ENCODE assay signal across 19 mouse cellular contexts in the genomic region with DNA sequence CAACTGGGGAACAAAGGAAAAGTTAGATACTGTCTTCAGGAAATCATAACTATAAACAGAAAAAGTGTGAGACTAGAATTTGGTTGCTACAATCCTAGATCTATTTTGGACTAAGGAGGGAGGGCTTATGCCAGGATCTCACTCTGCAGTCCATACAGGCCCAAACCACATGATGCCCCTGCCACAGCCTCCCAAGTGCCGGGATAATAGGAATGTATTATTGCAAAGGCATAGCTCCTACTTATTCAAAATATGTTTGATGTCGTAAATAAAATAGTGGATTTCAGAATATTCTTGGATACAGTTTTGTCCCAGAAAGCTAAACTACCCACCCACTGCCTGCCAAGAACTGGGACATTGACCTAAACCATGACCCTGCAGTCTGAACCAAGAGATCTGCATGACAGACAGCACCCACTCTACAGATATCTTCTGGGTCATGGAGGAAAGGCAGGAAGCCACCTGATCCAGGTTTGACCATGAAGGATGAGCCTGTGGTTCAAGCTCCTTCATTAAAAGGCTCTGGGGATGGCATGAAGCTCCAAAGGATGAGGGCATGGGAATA. TPM values are rescaled to one million over a fixed set of nuclear protein-coding genes. Genes with fewer than 3 reads are reported as not detected.
DNase-seq lines count a peak whose midpoint lies in the region; ATAC-seq and TF ChIP-seq lines count a peak whose summit lies in the region.
"Had no signal": no experiment of that assay in that cellular context is flagged by ENCODE, and none has a peak within 500 bp of the region (broad histone marks: within the 10 kb centered on the region; RNA-seq: fewer than 3 reads in every experiment).

No protein-coding gene starts in this region.

- WGBS in liver, adult 2 months = 21% methylated on average over 2 of the region's 2 CpGs
- WGBS in liver, embryonic 12.5 days (ENCODE audit: insufficient replicate concordance) = 70% methylated on average over 2 of the region's 2 CpGs
- WGBS in lung, postnatal 0 days = 65% methylated on average over 2 of the region's 2 CpGs
- 89% methylated on average over 2 of the region's 2 CpGs for WGBS in small intestine, adult 2 months

- no peak for TF ChIP-seq EP300 in lung, postnatal 0 days (IDR thresholded peaks at IDR 0.05)

- H3K27ac ChIP-seq in liver, adult 2 months (replicated peaks; ENCODE audit: insufficient read depth, low read depth, low read length) = no peak overlapping the region; the same call in 1 of the 2 replicates
- no peak overlapping the region for H3K27ac ChIP-seq in liver, embryonic 12.5 days
- 0 out of 2 replicates have a peak overlapping the region, but pooled peaks have one; percentile 15 for H3K27ac ChIP-seq in lung, postnatal 0 days (ENCODE audit: low read length)
- H3K27ac ChIP-seq in small intestine, adult 2 months (ENCODE audit: insufficient read depth, low read depth, low read length) = peak overlapping the region; percentile 14; the same call in 1 of the 2 replicates
- no peak overlapping the region for H3K27ac ChIP-seq in gastrocnemius, adult 2 months
- H3K27ac ChIP-seq: embryonic facial prominence, embryonic 10.5 days; embryonic facial prominence, embryonic 12.5 days; forebrain, embryonic 13.5 days; forebrain, embryonic 15.5 days had no signal

- no peaks in the 10 kb centered on the region for H3K9me3 ChIP-seq in liver, embryonic 12.5 days (replicated peaks)
- no peaks in the 10 kb centered on the region for H3K9me3 ChIP-seq in lung, postnatal 0 days (ENCODE audit: low read length)
- H3K9me3 ChIP-seq: embryonic facial prominence, embryonic 10.5 days; embryonic facial prominence, embryonic 12.5 days; forebrain, embryonic 13.5 days; forebrain, embryonic 15.5 days had no signal

- H3K27me3 ChIP-seq in liver, adult 2 months (ENCODE audit: control insufficient read depth, insufficient read depth, low read length) = no peaks in the 10 kb centered on the region
- H3K27me3 ChIP-seq in liver, embryonic 12.5 days (replicated peaks) = no peaks in the 10 kb centered on the region
- no peaks in the 10 kb centered on the region for H3K27me3 ChIP-seq in lung, postnatal 0 days (replicated peaks; ENCODE audit: insufficient read depth, low read length)
- H3K27me3 ChIP-seq in small intestine, adult 2 months (ENCODE audit: control insufficient read depth, insufficient read depth, low read length) = no peaks in the 10 kb centered on the region
- H3K27me3 ChIP-seq: embryonic facial prominence, embryonic 12.5 days; forebrain, embryonic 13.5 days; forebrain, embryonic 15.5 days had no signal

- H3K79me2 ChIP-seq in liver, adult 2 months (ENCODE audit: control insufficient read depth, insufficient read depth, low read length) = peaks cover 31% of the 10 kb centered on the region; the same call in 1 of the 2 replicates

- H3K36me3 ChIP-seq in liver, adult 2 months (ENCODE audit: control insufficient read depth, insufficient read depth, low read length) = peaks cover 5% of the 10 kb centered on the region; the same call in 1 of the 2 replicates
- H3K36me3 ChIP-seq in liver, embryonic 12.5 days = peaks cover 6% of the 10 kb centered on the region
- no peaks in the 10 kb centered on the region for H3K36me3 ChIP-seq in lung, postnatal 0 days (ENCODE audit: insufficient read depth, low read length)
- no peaks in the 10 kb centered on the region for H3K36me3 ChIP-seq in small intestine, adult 2 months (ENCODE audit: control insufficient read depth, insufficient read depth, low read length)

- peak; percentile 81 for DNase-seq in liver, adult 2 months (ENCODE audit: extremely low read depth, low read depth, low spot score)
- DNase-seq in lung, postnatal 0 days (ENCODE audit: low spot score) = peak; percentile 56
- no peak for DNase-seq in lung, postnatal 14 days
- peak; percentile 42 for DNase-seq in adipocyte (ENCODE audit: low spot score)
- DNase-seq in gastrocnemius, adult 2 months = no peak
- DNase-seq: adrenal gland, adult 8-10 months; adrenal gland, postnatal 14 days; adrenal gland, postnatal 36 days; cerebellum, adult 11-12 months; cerebellum, adult 2 months; cerebellum, adult 9-10 months; cerebellum, postnatal 10 days had no signal

- no peak overlapping the region for H3K4me2 ChIP-seq in liver, embryonic 12.5 days
- no peak overlapping the region for H3K4me2 ChIP-seq in lung, postnatal 0 days (replicated peaks; ENCODE audit: low read depth, low read length)
- H3K4me2 ChIP-seq: embryonic facial prominence, embryonic 12.5 days; forebrain, embryonic 13.5 days; forebrain, embryonic 15.5 days had no signal

- H3K4me3 ChIP-seq in liver, adult 2 months (ENCODE audit: insufficient read depth, low read depth, low read length) = no peak overlapping the region
- H3K4me3 ChIP-seq in liver, embryonic 12.5 days = no peak overlapping the region
- no peak overlapping the region for H3K4me3 ChIP-seq in lung, postnatal 0 days (ENCODE audit: low read depth, low read length)
- H3K4me3 ChIP-seq in small intestine, adult 2 months (ENCODE audit: low read depth, low read length) = no peak overlapping the region
- H3K4me3 ChIP-seq in gastrocnemius, adult 2 months = no peak overlapping the region
- H3K4me3 ChIP-seq: embryonic facial prominence, embryonic 10.5 days; embryonic facial prominence, embryonic 12.5 days; forebrain, embryonic 13.5 days; forebrain, embryonic 15.5 days had no signal

- intact Hi-C loops in gastrocnemius, adult 2 months (cut with DNase I) = no loop called here

- TF ChIP-seq CTCF in liver, adult 2 months (IDR thresholded peaks at IDR 0.05; ENCODE audit: low read depth, low read length) = no peak
- no peak for TF ChIP-seq CTCF in lung, postnatal 0 days (IDR thresholded peaks at IDR 0.05)
- no peak for TF ChIP-seq CTCF in small intestine, adult 2 months (IDR thresholded peaks at IDR 0.05; ENCODE audit: extremely low read depth, insufficient read length, insufficient replicate concordance, low read depth, low read length)
- no peak for TF ChIP-seq CTCF in gastrocnemius, adult 2 months (IDR thresholded peaks at IDR 0.05)

- ATAC-seq in liver, embryonic 12.5 days = no peak
- peak; percentile 76 for ATAC-seq in lung, postnatal 0 days
- ATAC-seq: forebrain, embryonic 13.5 days; forebrain, embryonic 15.5 days had no signal

- TF ChIP-seq POLR2A in liver, adult 2 months (IDR thresholded peaks at IDR 0.05; ENCODE audit: extremely low read depth, insufficient read depth, low read length) = no peak
- no peak for TF ChIP-seq POLR2A in small intestine, adult 2 months (IDR thresholded peaks at IDR 0.05; ENCODE audit: low read depth, low read length)

- H3K4me1 ChIP-seq in liver, adult 2 months (ENCODE audit: control insufficient read depth, insufficient read depth, low read length) = peaks cover 34% of the 10 kb centered on the region
- H3K4me1 ChIP-seq in liver, embryonic 12.5 days = peaks cover 26% of the 10 kb centered on the region
- H3K4me1 ChIP-seq in lung, postnatal 0 days (ENCODE audit: insufficient read depth, low read depth, low read length) = no peaks in the 10 kb centered on the region
- H3K4me1 ChIP-seq in small intestine, adult 2 months (ENCODE audit: control insufficient read depth, insufficient read depth, insufficient read length, low read length) = peaks cover 44% of the 10 kb centered on the region
- H3K4me1 ChIP-seq: embryonic facial prominence, embryonic 12.5 days had no signal

- H3K9ac ChIP-seq in liver, adult 2 months (ENCODE audit: low read depth, low read length) = no peak overlapping the region
- H3K9ac ChIP-seq in liver, embryonic 12.5 days = no peak overlapping the region
- no peak overlapping the region for H3K9ac ChIP-seq in lung, postnatal 0 days (replicated peaks; ENCODE audit: low read depth)
- H3K9ac ChIP-seq: embryonic facial prominence, embryonic 12.5 days; forebrain, embryonic 13.5 days; forebrain, embryonic 15.5 days had no signal

RNA-seq across cellular contexts. Expression of a gene that starts 24.2 kb away (rescaled TPM):
- total RNA-seq in liver, adult 2 months (2014; rRNA removed) = 132 and 161 TPM in 2 replicates
- 351 and 387 TPM in 2 replicates for polyA plus RNA-seq in liver, adult 2 months (2012; rRNA removed)
- 25.3 and 25.7 TPM in 2 replicates for polyA plus RNA-seq in liver, embryonic 12.5 days (2016; fragmentation: Nextera tagmentation; extraction: Ambion mirVana)
- 119 and 129 TPM in 2 replicates for polyA plus RNA-seq in lung, postnatal 0 days (2015; fragmentation: Nextera tagmentation; extraction: Ambion mirVana)
- 116 and 178 TPM in 2 replicates for polyA plus RNA-seq in small intestine, adult 2 months (2012; rRNA removed)
- total RNA-seq in gastrocnemius, adult 2 months (2021) = 100 to 1,000 TPM; 108 to 135 TPM
- total RNA-seq: MEL had no signal

Comparison
In these comparisons a context has a peak if more than half of its experiments do, and no peak if none do; other contexts are left out.
1. DNase-seq: peak in liver, adult 2 months (single experiment), lung, postnatal 0 days (single experiment) and adipocyte (single experiment); none in lung, postnatal 14 days (single experiment) and gastrocnemius, adult 2 months (single experiment).
2. H3K27ac ChIP-seq: peak in lung, postnatal 0 days (single experiment) and small intestine, adult 2 months (single experiment); none in liver, adult 2 months (single experiment), liver, embryonic 12.5 days (single experiment) and gastrocnemius, adult 2 months (single experiment).